Mouse (Mus musculus): ENCODE measurements around the gene Krtap29-1. TPM values are rescaled to one million over a fixed set of nuclear protein-coding genes. Genes with fewer than 3 reads are reported as not detected.

The Krtap29-1 gene
- polyA plus RNA-seq, 1 experiment from 2014 or later: not detected

- H3K36me3 ChIP-seq (ENCODE audit: control insufficient read depth, insufficient read depth): no peaks in the 10 kb centered on the region
- H3K9ac ChIP-seq (replicated peaks; ENCODE audit: low read depth, low read length): no peak overlapping the region
- no peaks in the 10 kb centered on the region for H3K4me1 ChIP-seq (replicated peaks; ENCODE audit: control insufficient read depth, insufficient read depth, low read length)
- H3K4me2 ChIP-seq (ENCODE audit: low read length): no peak overlapping the region
- 90% methylated on average over 9 of the region's 9 CpGs for WGBS
- H3K4me3 ChIP-seq (replicated peaks; ENCODE audit: low read length): no peak overlapping the region
- ATAC-seq: no peak
- no peak overlapping the region for H3K27ac ChIP-seq (ENCODE audit: low read length)
- H3K27me3 ChIP-seq (replicated peaks; ENCODE audit: control insufficient read depth, insufficient read depth, low read length): no peaks in the 10 kb centered on the region
- H3K9me3 ChIP-seq (ENCODE audit: control insufficient read depth, low read length): no peaks in the 10 kb centered on the region
Measured at GRCm38 (mm10) chr11:99982731-99983130, 3.9 kb upstream of the Krtap29-1 start.

GRCm38 (mm10) chr11:99965961-99966360 lies 12.9 kb downstream of the Krtap29-1 start:
- no peaks in the 10 kb centered on the region for H3K36me3 ChIP-seq (ENCODE audit: control insufficient read depth, insufficient read depth)
- no peaks in the 10 kb centered on the region for H3K9me3 ChIP-seq (ENCODE audit: control insufficient read depth, low read length)
- H3K27me3 ChIP-seq (replicated peaks; ENCODE audit: control insufficient read depth, insufficient read depth, low read length): no peaks in the 10 kb centered on the region
- no peak overlapping the region for H3K4me3 ChIP-seq (replicated peaks; ENCODE audit: low read length)
- no peak overlapping the region for H3K27ac ChIP-seq (ENCODE audit: low read length)
- no peak overlapping the region for H3K4me2 ChIP-seq (ENCODE audit: low read length)
- no peaks in the 10 kb centered on the region for H3K4me1 ChIP-seq (replicated peaks; ENCODE audit: control insufficient read depth, insufficient read depth, low read length)
- H3K9ac ChIP-seq (replicated peaks; ENCODE audit: low read depth, low read length): no peak overlapping the region
- WGBS: 87% methylated on average over 2 of the region's 2 CpGs
- no peak for ATAC-seq

GRCm38 (mm10) chr11:99964213-99964612 lies 14.6 kb downstream of the Krtap29-1 start:
- Histone ChIP-seq H3K4me3 (replicated peaks; ENCODE audit: low read length) (no peak overlapping the region), H3K9me3 (ENCODE audit: control insufficient read depth, low read length) (no peaks in the 10 kb centered on the region), H3K9ac (replicated peaks; ENCODE audit: low read depth, low read length) (no peak overlapping the region), H3K4me2 (ENCODE audit: low read length) (no peak overlapping the region), H3K27ac (ENCODE audit: low read length) (no peak overlapping the region), H3K4me1 (replicated peaks; ENCODE audit: control insufficient read depth, insufficient read depth, low read length) (no peaks in the 10 kb centered on the region), H3K36me3 (ENCODE audit: control insufficient read depth, insufficient read depth) (no peaks in the 10 kb centered on the region), H3K27me3 (replicated peaks; ENCODE audit: control insufficient read depth, insufficient read depth, low read length) (no peaks in the 10 kb centered on the region)
- WGBS: 48% methylated on average over 6 of the region's 6 CpGs
- no peak for ATAC-seq

- Histone ChIP-seq H3K4me3 (replicated peaks; ENCODE audit: low read length) (no peak within 1 kb of the TSS), H3K27ac (ENCODE audit: low read length) (no peak within 1 kb of the TSS), H3K36me3 (ENCODE audit: control insufficient read depth, insufficient read depth) (no peaks in the 10 kb centered on the region), H3K9me3 (ENCODE audit: control insufficient read depth, low read length) (no peaks in the 10 kb centered on the region), H3K9ac (replicated peaks; ENCODE audit: low read depth, low read length) (no peak within 1 kb of the TSS), H3K4me1 (replicated peaks; ENCODE audit: control insufficient read depth, insufficient read depth, low read length) (no peaks in the 10 kb centered on the region), H3K27me3 (replicated peaks; ENCODE audit: control insufficient read depth, insufficient read depth, low read length) (no peaks in the 10 kb centered on the region), H3K4me2 (ENCODE audit: low read length) (no peak within 1 kb of the TSS)
- WGBS: 89% methylated on average over 2 of the region's 2 CpGs
- no peak for ATAC-seq
Measured at GRCm38 (mm10) chr11:99948175-99948574, 30.7 kb downstream of the Krtap29-1 start, which contains the start of gene Krtap9-5. Krtap9-5 (plus strand) TSS chr11:99948475.

GRCm38 (mm10) chr11:99937751-99938264 lies 41.0 kb downstream of the Krtap29-1 start:
- Histone ChIP-seq H3K4me3 (replicated peaks; ENCODE audit: low read length) (no peak overlapping the region), H3K27ac (ENCODE audit: low read length) (no peak overlapping the region), H3K4me1 (replicated peaks; ENCODE audit: control insufficient read depth, insufficient read depth, low read length) (no peaks in the 10 kb centered on the region), H3K9me3 (ENCODE audit: control insufficient read depth, low read length) (no peaks in the 10 kb centered on the region), H3K4me2 (ENCODE audit: low read length) (no peak overlapping the region), H3K27me3 (replicated peaks; ENCODE audit: control insufficient read depth, insufficient read depth, low read length) (no peaks in the 10 kb centered on the region), H3K36me3 (ENCODE audit: control insufficient read depth, insufficient read depth) (no peaks in the 10 kb centered on the region), H3K9ac (replicated peaks; ENCODE audit: low read depth, low read length) (no peak overlapping the region)
- no peak for ATAC-seq
- 84% methylated on average over 9 of the region's 9 CpGs for WGBS

GRCm38 (mm10) chr11:99935991-99936390 lies 42.9 kb downstream of the Krtap29-1 start, which contains the start of gene Krtap31-2:
Krtap31-2 (plus strand) TSS chr11:99936291.
- no peak for ATAC-seq
- H3K36me3 ChIP-seq (ENCODE audit: control insufficient read depth, insufficient read depth): no peaks in the 10 kb centered on the region
- no peaks in the 10 kb centered on the region for H3K27me3 ChIP-seq (replicated peaks; ENCODE audit: control insufficient read depth, insufficient read depth, low read length)
- no peak within 1 kb of the TSS for H3K4me2 ChIP-seq (ENCODE audit: low read length)
- H3K9ac ChIP-seq (replicated peaks; ENCODE audit: low read depth, low read length): no peak within 1 kb of the TSS
- H3K9me3 ChIP-seq (ENCODE audit: control insufficient read depth, low read length): no peaks in the 10 kb centered on the region
- no peak within 1 kb of the TSS for H3K27ac ChIP-seq (ENCODE audit: low read length)
- no peaks in the 10 kb centered on the region for H3K4me1 ChIP-seq (replicated peaks; ENCODE audit: control insufficient read depth, insufficient read depth, low read length)
- 92% methylated on average over 1 of the region's 1 CpGs for WGBS
- no peak within 1 kb of the TSS for H3K4me3 ChIP-seq (replicated peaks; ENCODE audit: low read length)

Other genes with a start within 250 kb of the Krtap29-1 start
- gene Gm14180, start 244.8 kb downstream of the Krtap29-1 start, polyA plus RNA-seq (2015; fragmentation: Nextera tagmentation; extraction: Ambion mirVana): not detected in 2 replicates
- not detected in 2 replicates for gene Gm11595, start 206.1 kb downstream of the Krtap29-1 start, polyA plus RNA-seq (2015; fragmentation: Nextera tagmentation; extraction: Ambion mirVana)
- gene Krtap4-8, start 198.3 kb downstream of the Krtap29-1 start, polyA plus RNA-seq (2015; fragmentation: Nextera tagmentation; extraction: Ambion mirVana): not detected in 2 replicates
- not detected in 2 replicates for gene Krtap4-9, start 193.9 kb downstream of the Krtap29-1 start, polyA plus RNA-seq (2015; fragmentation: Nextera tagmentation; extraction: Ambion mirVana)
- not detected in 2 replicates for gene Gm11596, start 185.6 kb downstream of the Krtap29-1 start, polyA plus RNA-seq (2015; fragmentation: Nextera tagmentation; extraction: Ambion mirVana)
- not detected in 2 replicates for gene Gm11569, start 180.1 kb downstream of the Krtap29-1 start, polyA plus RNA-seq (2015; fragmentation: Nextera tagmentation; extraction: Ambion mirVana)
- not detected in 2 replicates for gene Gm11554, start 174.6 kb downstream of the Krtap29-1 start, polyA plus RNA-seq (2015; fragmentation: Nextera tagmentation; extraction: Ambion mirVana)
- not detected in 2 replicates for gene Krtap4-13, start 169.2 kb downstream of the Krtap29-1 start, polyA plus RNA-seq (2015; fragmentation: Nextera tagmentation; extraction: Ambion mirVana)
- not detected in 2 replicates for gene Gm11564, start 163.4 kb downstream of the Krtap29-1 start, polyA plus RNA-seq (2015; fragmentation: Nextera tagmentation; extraction: Ambion mirVana)
- not detected in 2 replicates for gene 2300003K06Rik, start 141.0 kb downstream of the Krtap29-1 start, polyA plus RNA-seq (2015; fragmentation: Nextera tagmentation; extraction: Ambion mirVana)
- gene Krtap4-16, start 127.4 kb downstream of the Krtap29-1 start, polyA plus RNA-seq (2015; fragmentation: Nextera tagmentation; extraction: Ambion mirVana): not detected in 2 replicates
- not detected in 2 replicates for gene Gm11568, start 121.1 kb downstream of the Krtap29-1 start, polyA plus RNA-seq (2015; fragmentation: Nextera tagmentation; extraction: Ambion mirVana)
- not detected in 2 replicates for gene Gm11559, start 114.6 kb downstream of the Krtap29-1 start, polyA plus RNA-seq (2015; fragmentation: Nextera tagmentation; extraction: Ambion mirVana)
- not detected in 2 replicates for gene Krtap9-1, start 105.7 kb downstream of the Krtap29-1 start, polyA plus RNA-seq (2015; fragmentation: Nextera tagmentation; extraction: Ambion mirVana)
- gene Gm11567, start 99.9 kb downstream of the Krtap29-1 start, polyA plus RNA-seq (2015; fragmentation: Nextera tagmentation; extraction: Ambion mirVana): not detected in 2 replicates
- gene Krtap31-1, start 71.1 kb downstream of the Krtap29-1 start, polyA plus RNA-seq (2015; fragmentation: Nextera tagmentation; extraction: Ambion mirVana): not detected in 2 replicates
- gene Gm11565, start 64.3 kb downstream of the Krtap29-1 start, polyA plus RNA-seq (2015; fragmentation: Nextera tagmentation; extraction: Ambion mirVana): not detected in 2 replicates
- gene Krtap31-2, start 42.8 kb downstream of the Krtap29-1 start, polyA plus RNA-seq (2015; fragmentation: Nextera tagmentation; extraction: Ambion mirVana): not detected in 2 replicates
- gene Krtap9-5, start 30.6 kb downstream of the Krtap29-1 start, polyA plus RNA-seq (2015; fragmentation: Nextera tagmentation; extraction: Ambion mirVana): not detected in 2 replicates
- not detected in 2 replicates for gene Krtap16-1, start 7.5 kb upstream of the Krtap29-1 start, polyA plus RNA-seq (2015; fragmentation: Nextera tagmentation; extraction: Ambion mirVana)
- gene Krtap17-1, start 14.9 kb upstream of the Krtap29-1 start, polyA plus RNA-seq (2015; fragmentation: Nextera tagmentation; extraction: Ambion mirVana): not detected in 2 replicates
- not detected in 2 replicates for gene Krt33a, start 37.2 kb upstream of the Krtap29-1 start, polyA plus RNA-seq (2015; fragmentation: Nextera tagmentation; extraction: Ambion mirVana)
- not detected in 2 replicates for gene Krt33b, start 50.8 kb upstream of the Krtap29-1 start, polyA plus RNA-seq (2015; fragmentation: Nextera tagmentation; extraction: Ambion mirVana)
- not detected in 2 replicates for gene Krt34, start 62.5 kb upstream of the Krtap29-1 start, polyA plus RNA-seq (2015; fragmentation: Nextera tagmentation; extraction: Ambion mirVana)
- not detected in 2 replicates for gene Krt31, start 71.5 kb upstream of the Krtap29-1 start, polyA plus RNA-seq (2015; fragmentation: Nextera tagmentation; extraction: Ambion mirVana)
- not detected in 2 replicates for gene Krt32, start 109.2 kb upstream of the Krtap29-1 start, polyA plus RNA-seq (2015; fragmentation: Nextera tagmentation; extraction: Ambion mirVana)
- gene Krt35, start 117.2 kb upstream of the Krtap29-1 start, polyA plus RNA-seq (2015; fragmentation: Nextera tagmentation; extraction: Ambion mirVana): not detected in 2 replicates
- not detected in 2 replicates for gene Krt36, start 126.6 kb upstream of the Krtap29-1 start, polyA plus RNA-seq (2015; fragmentation: Nextera tagmentation; extraction: Ambion mirVana)
- gene Krt13, start 142.5 kb upstream of the Krtap29-1 start, polyA plus RNA-seq (2015; fragmentation: Nextera tagmentation; extraction: Ambion mirVana): not detected in 2 replicates
- gene Krt15, start 156.9 kb upstream of the Krtap29-1 start, polyA plus RNA-seq (2015; fragmentation: Nextera tagmentation; extraction: Ambion mirVana): 2.2 TPM in 1 of 2 replicates, not detected in the other
- 0.30 and 2.3 TPM in 2 replicates for gene Krt19, start 169.6 kb upstream of the Krtap29-1 start, polyA plus RNA-seq (2015; fragmentation: Nextera tagmentation; extraction: Ambion mirVana)
- gene Krt9, start 214.2 kb upstream of the Krtap29-1 start, polyA plus RNA-seq (2015; fragmentation: Nextera tagmentation; extraction: Ambion mirVana): not detected in 2 replicates
- gene Krt14, start 228.5 kb upstream of the Krtap29-1 start, polyA plus RNA-seq (2015; fragmentation: Nextera tagmentation; extraction: Ambion mirVana): 0.38 and 1.6 TPM in 2 replicates